Mouse (Mus musculus) retina, embryonic 14.5 days (tissue): Measurements from ENCODE around the gene Panx1.

Source experiments
- DNase-seq: peaks from one replicate; pipeline ENCODE4 v3.0.0-alpha.2; 2015; ENCODE audit warnings: low spot score

Gene Panx1

GRCm38 (mm10) chr9:14970805-14971525 is 74.3 kb downstream of the Panx1 start:
- no peak for DNase-seq

- DNase-seq, result no peak
Measured at GRCm38 (mm10) chr9:14970211-14970610, 75.1 kb downstream of the Panx1 start.

- DNase-seq, result no peak
Measured at GRCm38 (mm10) chr9:14967598-14967997, 77.7 kb downstream of the Panx1 start.

- no peak for DNase-seq
Measured at GRCm38 (mm10) chr9:14966787-14967186, 78.5 kb downstream of the Panx1 start.

- no peak for DNase-seq
Measured at GRCm38 (mm10) chr9:14965368-14965767, 79.9 kb downstream of the Panx1 start.

GRCm38 (mm10) chr9:14962769-14963168 is 82.5 kb downstream of the Panx1 start:
- DNase-seq, result no peak

GRCm38 (mm10) chr9:14954659-14955058 is 90.6 kb downstream of the Panx1 start:
- DNase-seq, result no peak
